9 mouse cellular contexts compared by ENCODE assay signal in genomic region chr9:122084175-122084574, GRCm38 (mm10). TPM values are rescaled to one million over a fixed set of nuclear protein-coding genes. Genes with fewer than 3 reads are reported as not detected.
DNase-seq lines count a peak whose midpoint lies in the region; ATAC-seq lines count a peak whose summit lies in the region.
"Had no signal": no experiment of that assay in that cellular context is flagged by ENCODE, and none has a peak within 500 bp of the region (broad histone marks: within the 10 kb centered on the region; RNA-seq: fewer than 3 reads in every experiment).

No protein-coding gene starts in this region.

- no peak overlapping the region for H3K4me2 ChIP-seq in embryonic facial prominence, embryonic 13.5 days
- no peak overlapping the region for H3K4me2 ChIP-seq in embryonic facial prominence, embryonic 14.5 days (ENCODE audit: low read depth, low read length)
- no peak overlapping the region for H3K4me2 ChIP-seq in intestine, embryonic 14.5 days (ENCODE audit: low read length)
- H3K4me2 ChIP-seq: limb, embryonic 15.5 days had no signal

- no peak for ATAC-seq in embryonic facial prominence, embryonic 13.5 days (ENCODE audit: insufficient number of reproducible peaks, insufficient read depth, low FRiP score, low TSS enrichment, low read depth)
- ATAC-seq in embryonic facial prominence, embryonic 14.5 days (ENCODE audit: low read depth), result no peak
- ATAC-seq in intestine, embryonic 14.5 days (replicated peaks; ENCODE audit: low FRiP score, low TSS enrichment, low read depth), result no peak
- no peak for ATAC-seq in erythroblast, adult 5-6 weeks (replicated peaks; ENCODE audit: low FRiP score, poor library complexity, severe bottlenecking)

- 20% methylated on average over 4 of the region's 4 CpGs for whole genome bisulfite sequencing in embryonic facial prominence, embryonic 13.5 days
- 63% methylated on average over 4 of the region's 4 CpGs for WGBS in embryonic facial prominence, embryonic 10.5 days
- WGBS in embryonic facial prominence, embryonic 14.5 days, result 23% methylated on average over 4 of the region's 4 CpGs
- WGBS in intestine, embryonic 14.5 days, result 15% methylated on average over 4 of the region's 4 CpGs

- no peak overlapping the region for H3K4me3 ChIP-seq in embryonic facial prominence, embryonic 13.5 days
- no peak overlapping the region for H3K4me3 ChIP-seq in embryonic facial prominence, embryonic 10.5 days
- H3K4me3 ChIP-seq in embryonic facial prominence, embryonic 14.5 days (ENCODE audit: low read depth, low read length), result no peak overlapping the region
- H3K4me3 ChIP-seq in intestine, embryonic 14.5 days (ENCODE audit: low read depth, low read length), result no peak overlapping the region
- H3K4me3 ChIP-seq: limb, embryonic 15.5 days had no signal

- H3K27me3 ChIP-seq in embryonic facial prominence, embryonic 13.5 days, result no peaks in the 10 kb centered on the region
- no peaks in the 10 kb centered on the region for H3K27me3 ChIP-seq in embryonic facial prominence, embryonic 10.5 days (replicated peaks; ENCODE audit: low read depth, poor library complexity, severe bottlenecking)
- H3K27me3 ChIP-seq in embryonic facial prominence, embryonic 14.5 days (replicated peaks; ENCODE audit: control insufficient read depth, insufficient read depth, low read length), result no peaks in the 10 kb centered on the region
- no peaks in the 10 kb centered on the region for H3K27me3 ChIP-seq in intestine, embryonic 14.5 days (replicated peaks; ENCODE audit: control insufficient read depth, insufficient read depth, low read length)
- H3K27me3 ChIP-seq: limb, embryonic 15.5 days had no signal

- H3K36me3 ChIP-seq in embryonic facial prominence, embryonic 13.5 days, result no peaks in the 10 kb centered on the region
- no peaks in the 10 kb centered on the region for H3K36me3 ChIP-seq in embryonic facial prominence, embryonic 10.5 days (replicated peaks)
- H3K36me3 ChIP-seq in embryonic facial prominence, embryonic 14.5 days (ENCODE audit: control insufficient read depth, insufficient read depth, low read length), result no peaks in the 10 kb centered on the region
- no peaks in the 10 kb centered on the region for H3K36me3 ChIP-seq in intestine, embryonic 14.5 days (ENCODE audit: control insufficient read depth, insufficient read depth, low read length)
- H3K36me3 ChIP-seq: limb, embryonic 15.5 days had no signal

- H3K27ac ChIP-seq in embryonic facial prominence, embryonic 13.5 days, result 0 out of 2 replicates have a peak overlapping the region, but pooled peaks have one; percentile 22
- no peak overlapping the region for H3K27ac ChIP-seq in embryonic facial prominence, embryonic 10.5 days (replicated peaks)
- H3K27ac ChIP-seq in embryonic facial prominence, embryonic 14.5 days (replicated peaks; ENCODE audit: low read depth, low read length), result peak overlapping the region; percentile 53; the same call in 1 of the 2 replicates
- peak overlapping the region; percentile 66 for H3K27ac ChIP-seq in intestine, embryonic 14.5 days (ENCODE audit: low read depth)

- no peak for DNase-seq in embryonic facial prominence, embryonic 10.5 days (ENCODE audit: low spot score)
- DNase-seq in embryonic facial prominence, embryonic 14.5 days (ENCODE audit: low spot score), result peak; percentile 50
- no peak for DNase-seq in intestine, embryonic 14.5 days (ENCODE audit: low spot score)
- peak; percentile 91 for DNase-seq in lung, postnatal 10 days
- DNase-seq in thymus, postnatal 0 days (ENCODE audit: low spot score), result no peak
- no peak for DNase-seq in frontal cortex, postnatal 14 days (ENCODE audit: low spot score in 2 of 2)

- no peaks in the 10 kb centered on the region for H3K9me3 ChIP-seq in embryonic facial prominence, embryonic 13.5 days
- H3K9me3 ChIP-seq in embryonic facial prominence, embryonic 10.5 days, result no peaks in the 10 kb centered on the region
- H3K9me3 ChIP-seq in embryonic facial prominence, embryonic 14.5 days (ENCODE audit: control insufficient read depth, low read length), result no peaks in the 10 kb centered on the region
- no peaks in the 10 kb centered on the region for H3K9me3 ChIP-seq in intestine, embryonic 14.5 days (ENCODE audit: control insufficient read depth, low read length)
- H3K9me3 ChIP-seq: limb, embryonic 15.5 days had no signal

- peaks cover 11% of the 10 kb centered on the region; the same call in 1 of the 2 replicates for H3K4me1 ChIP-seq in embryonic facial prominence, embryonic 13.5 days
- H3K4me1 ChIP-seq in embryonic facial prominence, embryonic 10.5 days, result peaks cover 6% of the 10 kb centered on the region
- H3K4me1 ChIP-seq in embryonic facial prominence, embryonic 14.5 days (ENCODE audit: control insufficient read depth, insufficient read depth, low read length), result no peaks in the 10 kb centered on the region; the same call in 1 of the 2 replicates
- H3K4me1 ChIP-seq in intestine, embryonic 14.5 days (replicated peaks; ENCODE audit: control insufficient read depth, insufficient read depth, low read length), result peaks cover 21% of the 10 kb centered on the region

- H3K9ac ChIP-seq in embryonic facial prominence, embryonic 13.5 days, result no peak overlapping the region
- no peak overlapping the region for H3K9ac ChIP-seq in embryonic facial prominence, embryonic 14.5 days (ENCODE audit: low read depth, low read length)
- no peak overlapping the region for H3K9ac ChIP-seq in intestine, embryonic 14.5 days (ENCODE audit: low read length)
- H3K9ac ChIP-seq: limb, embryonic 15.5 days had no signal

RNA-seq across cellular contexts. Expression of gene Snrk, which starts 32.9 kb away (rescaled TPM):
- polyA plus RNA-seq in embryonic facial prominence, embryonic 13.5 days (2015; fragmentation: Nextera tagmentation; extraction: Ambion mirVana), result 50.8 and 54.2 TPM in 2 replicates
- polyA plus RNA-seq in embryonic facial prominence, embryonic 10.5 days (2016; fragmentation: Nextera tagmentation; extraction: Ambion mirVana), result 33.2 and 34.8 TPM in 2 replicates
- 42.4 and 42.9 TPM in 2 replicates for polyA plus RNA-seq in embryonic facial prominence, embryonic 14.5 days (2014; fragmentation: Nextera tagmentation; extraction: Ambion mirVana)
- polyA plus RNA-seq in intestine, embryonic 14.5 days (2014; fragmentation: Nextera tagmentation; extraction: Ambion mirVana), result 38.3 and 38.8 TPM in 2 replicates
- 38.5 and 42.3 TPM in 2 replicates for polyA plus RNA-seq in thymus, postnatal 0 days (2015; fragmentation: Nextera tagmentation; extraction: Ambion mirVana)
- total RNA-seq in erythroblast, adult 5-6 weeks (2015; ENCODE audit: low replicate concordance), result 4.2 and 10.0 TPM in 2 replicates
- total RNA-seq in erythroblast, adult 5-6 weeks (2017; ENCODE audit: low replicate concordance), result 10.0 and 28.9 TPM in 2 replicates

Comparison
In these comparisons a context has a peak if more than half of its experiments do, and no peak if none do; other contexts are left out.
1. DNase-seq: peak in embryonic facial prominence, embryonic 14.5 days (single experiment) and lung, postnatal 10 days (single experiment); none in embryonic facial prominence, embryonic 10.5 days (single experiment), intestine, embryonic 14.5 days (single experiment), thymus, postnatal 0 days (single experiment) and frontal cortex, postnatal 14 days (0 of 2).